Mouse (Mus musculus) hindbrain, embryonic 12.5 days (tissue): Measurements from ENCODE around the gene Abhd12b. TPM values are rescaled to one million over a fixed set of nuclear protein-coding genes. Genes with fewer than 3 reads are reported as not detected.
"Not testable (repeated sequence)": the region's sequence is repeated elsewhere in the genome, so short reads cannot be mapped to it uniquely, and the experiment has no call there.

ENCODE experiments used
- ATAC-seq: fragments of 200-750 bp; cut with Nextera tagmentation; 2 replicates; pipeline ENCODE4 v1.8.0; 2017; ENCODE audit warnings: moderate TSS enrichment; ENCODE audit not compliant: low FRiP score
- H3K27ac ChIP-seq: fragments of 300-500 bp; sonication (generic); 2 replicates; pipeline ENCODE4 v1.5.1; 2016; ENCODE audit warnings: mild to moderate bottlenecking
- H3K27me3 ChIP-seq: fragments of 300-500 bp; sonication (generic); 2 replicates; pipeline ENCODE4 v1.6.1; 2016; ENCODE audit warnings: mild to moderate bottlenecking
- H3K36me3 ChIP-seq: fragments of 300-500 bp; sonication (generic); 2 replicates; pipeline ENCODE4 v1.6.1; 2016; ENCODE audit warnings: mild to moderate bottlenecking
- H3K4me1 ChIP-seq: fragments of 300-500 bp; sonication (generic); 2 replicates; pipeline ENCODE4 v1.6.1; 2016
- H3K4me2 ChIP-seq: fragments of 300-500 bp; sonication (generic); replicated peaks from 2 replicates; pipeline ENCODE4 v1.6.1; 2016; ENCODE audit warnings: mild to moderate bottlenecking
- H3K4me3 ChIP-seq: fragments of 300-500 bp; sonication (generic); 2 replicates; pipeline ENCODE4 v1.5.1; 2016; ENCODE audit warnings: mild to moderate bottlenecking
- H3K9ac ChIP-seq: fragments of 300-500 bp; sonication (generic); 2 replicates; pipeline ENCODE4 v1.6.1; 2016; ENCODE audit warnings: mild to moderate bottlenecking, moderate library complexity
- H3K9me3 ChIP-seq: fragments of 300-500 bp; sonication (generic); replicated peaks from 2 replicates; pipeline ENCODE4 v1.6.1; 2016; ENCODE audit warnings: mild to moderate bottlenecking
- WGBS: fragments of 180-500 bp; shearing (Covaris S2); methylation state at CpG from one replicate; pipeline ENCODE4 v1.1.7; 2016; 5-methylcytosine and 5-hydroxymethylcytosine counted together
- polyA plus RNA-seq: library from polyadenylated mRNA; unstranded; fragments of >200 nt; fragmentation: Nextera tagmentation; extraction: Ambion mirVana; gene quantifications from 2 replicates; pipeline ENCODE4 v1.2.1, GENCODE M21; 2016

Abhd12b gene
- polyA plus RNA-seq, 1 experiment from 2014 or later: not detected

GRCm38 (mm10) chr12:70169969-70170368 is 16.0 kb downstream of the Abhd12b start:
- 87% methylated on average over 1 of the region's 1 CpGs for WGBS
- no peak overlapping the region for H3K27ac ChIP-seq
- no peak overlapping the region for H3K4me2 ChIP-seq
- H3K4me1 ChIP-seq: no peaks in the 10 kb centered on the region
- ATAC-seq: no peak
- no peaks in the 10 kb centered on the region for H3K27me3 ChIP-seq
- no peaks in the 10 kb centered on the region for H3K36me3 ChIP-seq
- no peaks in the 10 kb centered on the region for H3K9me3 ChIP-seq
- no peak overlapping the region for H3K4me3 ChIP-seq
- H3K9ac ChIP-seq: no peak overlapping the region

- H3K4me1 ChIP-seq, H3K36me3 ChIP-seq, H3K9ac ChIP-seq, H3K27me3 ChIP-seq, H3K9me3 ChIP-seq, H3K4me2 ChIP-seq: not testable (repeated sequence)
- ATAC-seq: 0 out of 2 replicates have a peak, but pooled peaks have one; percentile 35
- Histone ChIP-seq H3K27ac (peak overlapping the region; percentile 74; the same call in 1 of the 2 replicates), H3K4me3 (peak overlapping the region; percentile 27)
- WGBS: 92% methylated on average over 8 of the region's 8 CpGs
Observed at GRCm38 (mm10) chr12:70183507-70183906, 29.6 kb downstream of the Abhd12b start.

- H3K9ac ChIP-seq: no peak overlapping the region
- H3K4me1 ChIP-seq: no peaks in the 10 kb centered on the region
- H3K27me3 ChIP-seq: no peaks in the 10 kb centered on the region
- H3K27ac ChIP-seq: peak overlapping the region; percentile 74
- H3K36me3 ChIP-seq: no peaks in the 10 kb centered on the region
- H3K4me2 ChIP-seq: 0 out of 2 replicates have a peak overlapping the region, but pooled peaks have one; percentile 4
- H3K4me3 ChIP-seq: peak overlapping the region; percentile 27
- ATAC-seq: peak; percentile 80
- 65% methylated on average over 22 of the region's 22 CpGs for WGBS
- peaks cover 5% of the 10 kb centered on the region for H3K9me3 ChIP-seq
Observed at GRCm38 (mm10) chr12:70184173-70184783, 30.3 kb downstream of the Abhd12b start.

GRCm38 (mm10) chr12:70192267-70192727 is 38.4 kb downstream of the Abhd12b start:
- Histone ChIP-seq H3K4me2 (peak overlapping the region; percentile 42), H3K9me3 (no peaks in the 10 kb centered on the region), H3K27ac (peak overlapping the region; percentile 40; the same call in 1 of the 2 replicates), H3K4me3 (peak overlapping the region; percentile 22), H3K9ac (no peak overlapping the region), H3K27me3 (no peaks in the 10 kb centered on the region), H3K4me1 (peaks cover 5% of the 10 kb centered on the region; the same call in 1 of the 2 replicates), H3K36me3 (no peaks in the 10 kb centered on the region)
- ATAC-seq: peak; percentile 43; the same call in 1 of the 2 replicates
- WGBS: 28% methylated on average over 19 of the region's 19 CpGs

GRCm38 (mm10) chr12:70195426-70195825 is 41.5 kb downstream of the Abhd12b start:
- Histone ChIP-seq H3K4me3 (no peak overlapping the region), H3K9ac (no peak overlapping the region), H3K9me3 (no peaks in the 10 kb centered on the region), H3K36me3 (no peaks in the 10 kb centered on the region), H3K4me2 (no peak overlapping the region), H3K4me1 (peaks cover 5% of the 10 kb centered on the region; the same call in 1 of the 2 replicates), H3K27ac (no peak overlapping the region), H3K27me3 (no peaks in the 10 kb centered on the region)
- ATAC-seq: no peak
- 94% methylated on average over 6 of the region's 6 CpGs for WGBS

GRCm38 (mm10) chr12:70196341-70196740 is 42.4 kb downstream of the Abhd12b start:
- Histone ChIP-seq H3K4me1 (peaks cover 5% of the 10 kb centered on the region; the same call in 1 of the 2 replicates), H3K9me3 (no peaks in the 10 kb centered on the region), H3K4me2 (no peak overlapping the region), H3K36me3 (no peaks in the 10 kb centered on the region), H3K27ac (no peak overlapping the region), H3K4me3 (no peak overlapping the region), H3K9ac (no peak overlapping the region), H3K27me3 (no peaks in the 10 kb centered on the region)
- 92% methylated on average over 5 of the region's 5 CpGs for WGBS
- no peak for ATAC-seq

- Histone ChIP-seq H3K9ac (no peak overlapping the region), H3K4me1 (no peaks in the 10 kb centered on the region), H3K27me3 (no peaks in the 10 kb centered on the region), H3K4me3 (no peak overlapping the region), H3K36me3 (no peaks in the 10 kb centered on the region), H3K27ac (no peak overlapping the region), H3K9me3 (no peaks in the 10 kb centered on the region), H3K4me2 (no peak overlapping the region)
- 79% methylated on average over 5 of the region's 5 CpGs for WGBS
- no peak for ATAC-seq
Observed at GRCm38 (mm10) chr12:70201926-70202529, 48.1 kb downstream of the Abhd12b start.

- no peak for ATAC-seq
- 81% methylated on average over 8 of the region's 8 CpGs for WGBS
- no peaks in the 10 kb centered on the region for H3K4me1 ChIP-seq
- no peaks in the 10 kb centered on the region for H3K36me3 ChIP-seq
- no peak overlapping the region for H3K4me2 ChIP-seq
- H3K9ac ChIP-seq: no peak overlapping the region
- H3K27me3 ChIP-seq: no peaks in the 10 kb centered on the region
- H3K9me3 ChIP-seq: no peaks in the 10 kb centered on the region
- H3K27ac ChIP-seq: no peak overlapping the region
- no peak overlapping the region for H3K4me3 ChIP-seq
Observed at GRCm38 (mm10) chr12:70204433-70204832, 50.5 kb downstream of the Abhd12b start.

GRCm38 (mm10) chr12:70208214-70208613 is 54.3 kb downstream of the Abhd12b start:
- ATAC-seq: no peak
- Histone ChIP-seq H3K9me3 (no peaks in the 10 kb centered on the region), H3K27me3 (no peaks in the 10 kb centered on the region), H3K4me3 (no peak overlapping the region), H3K4me1 (no peaks in the 10 kb centered on the region), H3K36me3 (no peaks in the 10 kb centered on the region), H3K4me2 (no peak overlapping the region), H3K9ac (no peak overlapping the region), H3K27ac (no peak overlapping the region)
- 59% methylated on average over 5 of the region's 5 CpGs for WGBS

- ATAC-seq: no peak
- H3K4me2 ChIP-seq: no peak overlapping the region
- H3K27me3 ChIP-seq: no peaks in the 10 kb centered on the region
- no peaks in the 10 kb centered on the region; the same call in 1 of the 2 replicates for H3K4me1 ChIP-seq
- no peaks in the 10 kb centered on the region for H3K36me3 ChIP-seq
- no peak overlapping the region for H3K4me3 ChIP-seq
- H3K9ac ChIP-seq: no peak overlapping the region
- H3K27ac ChIP-seq: no peak overlapping the region
- no peaks in the 10 kb centered on the region for H3K9me3 ChIP-seq
- WGBS: 81% methylated on average over 4 of the region's 4 CpGs
Observed at GRCm38 (mm10) chr12:70212501-70212900, 58.6 kb downstream of the Abhd12b start.

- Histone ChIP-seq H3K4me3 (no peak overlapping the region), H3K4me1 (no peaks in the 10 kb centered on the region; the same call in 1 of the 2 replicates), H3K9me3 (no peaks in the 10 kb centered on the region), H3K4me2 (no peak overlapping the region), H3K36me3 (no peaks in the 10 kb centered on the region), H3K27ac (no peak overlapping the region), H3K9ac (no peak overlapping the region), H3K27me3 (no peaks in the 10 kb centered on the region)
- no peak for ATAC-seq
- WGBS: 87% methylated on average over 6 of the region's 6 CpGs
Observed at GRCm38 (mm10) chr12:70213601-70214000, 59.7 kb downstream of the Abhd12b start.

GRCm38 (mm10) chr12:70214281-70214680 is 60.3 kb downstream of the Abhd12b start:
- Histone ChIP-seq H3K36me3 (no peaks in the 10 kb centered on the region), H3K4me2 (no peak overlapping the region), H3K27me3 (no peaks in the 10 kb centered on the region), H3K9me3 (no peaks in the 10 kb centered on the region), H3K9ac (no peak overlapping the region), H3K4me3 (no peak overlapping the region), H3K27ac (no peak overlapping the region), H3K4me1 (no peaks in the 10 kb centered on the region; the same call in 1 of the 2 replicates)
- WGBS: 88% methylated on average over 8 of the region's 8 CpGs
- no peak for ATAC-seq
